ENCODE assay signal across 12 mouse cellular contexts in genomic region chr12:112664656-112665055, GRCm38 (mm10). TPM values are rescaled to one million over a fixed set of nuclear protein-coding genes. Genes with fewer than 3 reads are reported as not detected.
DNase-seq lines count a peak whose midpoint lies in the region; ATAC-seq lines count a peak whose summit lies in the region.
"Had no signal": no experiment of that assay in that cellular context is flagged by ENCODE, and none has a peak within 500 bp of the region (broad histone marks: within the 10 kb centered on the region; RNA-seq: fewer than 3 reads in every experiment).

No protein-coding gene starts in this region.

- peak overlapping the region; percentile 0 to 88; a peak in 2 of 4 replicates for H3K27ac ChIP-seq in heart, embryonic 14.5 days (replicated peaks in 1 of 2; ENCODE audit: control insufficient read depth in 1 of 2, insufficient read depth in 1 of 2, low read depth in 2 of 2, low read length in 2 of 2)
- H3K27ac ChIP-seq in embryonic facial prominence, embryonic 13.5 days, result peak overlapping the region; percentile 60; the same call in 1 of the 2 replicates
- H3K27ac ChIP-seq in hindbrain, embryonic 10.5 days, result peak overlapping the region; percentile 89
- H3K27ac ChIP-seq in midbrain, embryonic 15.5 days, result peak overlapping the region; percentile 76

- WGBS in heart, embryonic 14.5 days, result 61% methylated on average over 5 of the region's 5 CpGs
- 82% methylated on average over 5 of the region's 5 CpGs for WGBS in embryonic facial prominence, embryonic 13.5 days
- WGBS in hindbrain, embryonic 10.5 days, result 78% methylated on average over 5 of the region's 5 CpGs
- WGBS in midbrain, embryonic 15.5 days, result 64% methylated on average over 5 of the region's 5 CpGs

- H3K4me2 ChIP-seq in heart, embryonic 14.5 days (ENCODE audit: low read length), result peak overlapping the region; percentile 53; the same call in 1 of the 2 replicates
- no peak overlapping the region for H3K4me2 ChIP-seq in embryonic facial prominence, embryonic 13.5 days
- no peak overlapping the region for H3K4me2 ChIP-seq in midbrain, embryonic 15.5 days

- no peak for DNase-seq in heart, adult 9 months (ENCODE audit: low spot score in 2 of 2)
- no peak for DNase-seq in hindbrain, embryonic 10.5 days (ENCODE audit: low spot score)
- DNase-seq in liver, result no peak
- DNase-seq in layer of hippocampus, postnatal 36 days, result no peak
- DNase-seq in ovary, postnatal 14 days (ENCODE audit: low spot score), result no peak
- DNase-seq: gastrocnemius, postnatal 25 days; kidney, postnatal 10 days; right cerebral cortex, postnatal 4 days; thymus, adult 18-20 months had no signal

- no peaks in the 10 kb centered on the region for H3K27me3 ChIP-seq in heart, embryonic 14.5 days (ENCODE audit: control insufficient read depth, insufficient read depth, low read length)
- no peaks in the 10 kb centered on the region for H3K27me3 ChIP-seq in embryonic facial prominence, embryonic 13.5 days
- H3K27me3 ChIP-seq in hindbrain, embryonic 10.5 days (ENCODE audit: insufficient read depth, poor library complexity, severe bottlenecking), result no peaks in the 10 kb centered on the region
- no peaks in the 10 kb centered on the region for H3K27me3 ChIP-seq in midbrain, embryonic 15.5 days (replicated peaks)

- no peak overlapping the region for H3K4me3 ChIP-seq in heart, embryonic 14.5 days (ENCODE audit: control insufficient read depth in 1 of 2, insufficient read depth in 1 of 2, low read depth in 1 of 2, low read length in 2 of 2)
- H3K4me3 ChIP-seq in embryonic facial prominence, embryonic 13.5 days, result no peak overlapping the region
- H3K4me3 ChIP-seq in hindbrain, embryonic 10.5 days, result no peak overlapping the region; the same call in 1 of the 2 replicates
- no peak overlapping the region for H3K4me3 ChIP-seq in midbrain, embryonic 15.5 days

- ATAC-seq in heart, embryonic 14.5 days (ENCODE audit: insufficient number of reproducible peaks, insufficient read depth, low FRiP score, low read depth), result no peak
- ATAC-seq in embryonic facial prominence, embryonic 13.5 days (ENCODE audit: insufficient number of reproducible peaks, insufficient read depth, low FRiP score, low TSS enrichment, low read depth), result no peak
- no peak for ATAC-seq in midbrain, embryonic 15.5 days (replicated peaks)

- no peaks in the 10 kb centered on the region for H3K9me3 ChIP-seq in heart, embryonic 14.5 days (ENCODE audit: control insufficient read depth, low read length)
- H3K9me3 ChIP-seq in embryonic facial prominence, embryonic 13.5 days, result no peaks in the 10 kb centered on the region
- no peaks in the 10 kb centered on the region for H3K9me3 ChIP-seq in hindbrain, embryonic 10.5 days
- no peaks in the 10 kb centered on the region for H3K9me3 ChIP-seq in midbrain, embryonic 15.5 days

- peak overlapping the region; percentile 67 for H3K9ac ChIP-seq in heart, embryonic 14.5 days (ENCODE audit: low read length)
- H3K9ac ChIP-seq in embryonic facial prominence, embryonic 13.5 days, result no peak overlapping the region
- no peak overlapping the region for H3K9ac ChIP-seq in midbrain, embryonic 15.5 days

- peaks cover 74 to 99% of the 10 kb centered on the region in 2 experiments for H3K4me1 ChIP-seq in heart, embryonic 14.5 days (ENCODE audit: control insufficient read depth in 2 of 2, insufficient read depth in 2 of 2, low read length in 2 of 2)
- peaks cover 80% of the 10 kb centered on the region for H3K4me1 ChIP-seq in embryonic facial prominence, embryonic 13.5 days
- peaks cover 87% of the 10 kb centered on the region for H3K4me1 ChIP-seq in hindbrain, embryonic 10.5 days (replicated peaks)
- peaks cover 86% of the 10 kb centered on the region for H3K4me1 ChIP-seq in midbrain, embryonic 15.5 days

- peaks cover 92% of the 10 kb centered on the region for H3K36me3 ChIP-seq in heart, embryonic 14.5 days (ENCODE audit: control insufficient read depth, insufficient read depth, low read length)
- peaks cover 94% of the 10 kb centered on the region for H3K36me3 ChIP-seq in embryonic facial prominence, embryonic 13.5 days
- peaks cover 100% of the 10 kb centered on the region for H3K36me3 ChIP-seq in hindbrain, embryonic 10.5 days
- peaks cover 5% of the 10 kb centered on the region; the same call in 1 of the 2 replicates for H3K36me3 ChIP-seq in midbrain, embryonic 15.5 days (replicated peaks)

RNA-seq across cellular contexts. Expression of gene Akt1, which starts 10.0 kb away (rescaled TPM):
- polyA plus RNA-seq in heart, embryonic 14.5 days (2014; fragmentation: Nextera tagmentation; extraction: Ambion mirVana), result 163 and 182 TPM in 2 replicates
- polyA plus RNA-seq in embryonic facial prominence, embryonic 13.5 days (2015; fragmentation: Nextera tagmentation; extraction: Ambion mirVana), result 49.7 and 60.0 TPM in 2 replicates
- 50.9 and 56.8 TPM in 2 replicates for polyA plus RNA-seq in hindbrain, embryonic 10.5 days (2016; fragmentation: Nextera tagmentation; extraction: Ambion mirVana)
- 139 and 162 TPM in 2 replicates for polyA plus RNA-seq in midbrain, embryonic 15.5 days (2015; fragmentation: Nextera tagmentation; extraction: Ambion mirVana)
- 100 to 1,000 TPM; 145 to 156 TPM for total RNA-seq in layer of hippocampus, postnatal 36 days (2021)

RNA-seq across cellular contexts. Expression of gene Zbtb42, which starts 14.0 kb away (rescaled TPM):
- polyA plus RNA-seq in heart, embryonic 14.5 days (2014; fragmentation: Nextera tagmentation; extraction: Ambion mirVana), result 5.3 and 6.7 TPM in 2 replicates
- 2.3 and 3.1 TPM in 2 replicates for polyA plus RNA-seq in embryonic facial prominence, embryonic 13.5 days (2015; fragmentation: Nextera tagmentation; extraction: Ambion mirVana)
- 7.1 and 10.9 TPM in 2 replicates for polyA plus RNA-seq in hindbrain, embryonic 10.5 days (2016; fragmentation: Nextera tagmentation; extraction: Ambion mirVana)
- 1.9 and 2.5 TPM in 2 replicates for polyA plus RNA-seq in midbrain, embryonic 15.5 days (2015; fragmentation: Nextera tagmentation; extraction: Ambion mirVana)
- total RNA-seq in layer of hippocampus, postnatal 36 days (2021), result under 1 TPM; 0.37 to 0.38 TPM

RNA-seq across cellular contexts. Expression of gene Siva1, which starts 20.2 kb away (rescaled TPM):
- 136 and 153 TPM in 2 replicates for polyA plus RNA-seq in heart, embryonic 14.5 days (2014; fragmentation: Nextera tagmentation; extraction: Ambion mirVana)
- polyA plus RNA-seq in embryonic facial prominence, embryonic 13.5 days (2015; fragmentation: Nextera tagmentation; extraction: Ambion mirVana), result 249 and 252 TPM in 2 replicates
- 281 and 334 TPM in 2 replicates for polyA plus RNA-seq in hindbrain, embryonic 10.5 days (2016; fragmentation: Nextera tagmentation; extraction: Ambion mirVana)
- polyA plus RNA-seq in midbrain, embryonic 15.5 days (2015; fragmentation: Nextera tagmentation; extraction: Ambion mirVana), result 51.2 and 59.2 TPM in 2 replicates
- total RNA-seq in layer of hippocampus, postnatal 36 days (2021), result 10 to 100 TPM; 20.2 to 24.0 TPM

RNA-seq across cellular contexts. Expression of gene Adssl1, which starts 44.8 kb away (rescaled TPM):
- polyA plus RNA-seq in heart, embryonic 14.5 days (2014; fragmentation: Nextera tagmentation; extraction: Ambion mirVana), result 88.3 and 89.7 TPM in 2 replicates
- polyA plus RNA-seq in embryonic facial prominence, embryonic 13.5 days (2015; fragmentation: Nextera tagmentation; extraction: Ambion mirVana), result 4.3 and 4.4 TPM in 2 replicates
- 3.7 and 5.5 TPM in 2 replicates for polyA plus RNA-seq in hindbrain, embryonic 10.5 days (2016; fragmentation: Nextera tagmentation; extraction: Ambion mirVana)
- 3.1 and 3.6 TPM in 2 replicates for polyA plus RNA-seq in midbrain, embryonic 15.5 days (2015; fragmentation: Nextera tagmentation; extraction: Ambion mirVana)
- total RNA-seq in layer of hippocampus, postnatal 36 days (2021), result 10 to 100 TPM; 11.9 to 12.6 TPM

RNA-seq across cellular contexts. Expression of gene Cep170b, which starts 55.6 kb away (rescaled TPM):
- 5.0 and 6.1 TPM in 2 replicates for polyA plus RNA-seq in heart, embryonic 14.5 days (2014; fragmentation: Nextera tagmentation; extraction: Ambion mirVana)
- 13.8 and 16.7 TPM in 2 replicates for polyA plus RNA-seq in embryonic facial prominence, embryonic 13.5 days (2015; fragmentation: Nextera tagmentation; extraction: Ambion mirVana)
- polyA plus RNA-seq in hindbrain, embryonic 10.5 days (2016; fragmentation: Nextera tagmentation; extraction: Ambion mirVana), result 6.7 and 8.7 TPM in 2 replicates
- 51.0 and 53.7 TPM in 2 replicates for polyA plus RNA-seq in midbrain, embryonic 15.5 days (2015; fragmentation: Nextera tagmentation; extraction: Ambion mirVana)
- 100 to 1,000 TPM; 171 to 189 TPM for total RNA-seq in layer of hippocampus, postnatal 36 days (2021)
